Mouse (Mus musculus) bone marrow, adult 2 months (tissue): ENCODE measurements around the gene Rps4x.

ENCODE experiments used
- CTCF ChIP-seq: fragments of 200-500 bp; IDR thresholded peaks from 2 replicates; pipeline ENCODE4 v1.5.1; 2011; ENCODE audit warnings: low read length, control low read depth; ENCODE audit not compliant: control insufficient read depth, insufficient read depth
- POLR2A ChIP-seq: fragments of 200-500 bp; IDR thresholded peaks from 2 replicates; pipeline ENCODE4 v1.6.1; 2011; ENCODE audit warnings: low read depth, mild to moderate bottlenecking, control low read depth, low read length, borderline replicate concordance; ENCODE audit not compliant: control insufficient read depth

GRCm38 (mm10) chrX:102170135-102170534 is 19.1 kb downstream of the Rps4x start:
- TF ChIP-seq CTCF (no peak), POLR2A (no peak)
